Mouse (Mus musculus): ENCODE measurements around the gene 1700066M21Rik. TPM values are rescaled to one million over a fixed set of nuclear protein-coding genes. Genes with fewer than 3 reads are reported as not detected.
A peak's percentile ranks its signal among the peaks of the same experiment; 100 is the strongest.

Gene 1700066M21Rik
- total RNA-seq, 2 experiments from 2014 or later: 21.7 to 23.1 TPM

GRCm38 (mm10) chr1:57390993-57391790, 13.8 kb downstream of the 1700066M21Rik start:
- DNase-seq (ENCODE audit: low spot score in 2 of 2): no peak

- no peak for DNase-seq (ENCODE audit: low spot score in 2 of 2)
Observed at GRCm38 (mm10) chr1:57392417-57392816, 15.0 kb downstream of the 1700066M21Rik start.

GRCm38 (mm10) chr1:57394051-57394450, 16.6 kb downstream of the 1700066M21Rik start:
- peak in 1 of 2 experiments; percentile 64 for DNase-seq (ENCODE audit: low spot score in 2 of 2)

GRCm38 (mm10) chr1:57400321-57400720, 22.9 kb downstream of the 1700066M21Rik start:
- no peak for DNase-seq (ENCODE audit: low spot score in 2 of 2)

- DNase-seq (ENCODE audit: low spot score in 2 of 2): no peak
Observed at GRCm38 (mm10) chr1:57400877-57401276, 23.5 kb downstream of the 1700066M21Rik start.

- no peak for DNase-seq (ENCODE audit: low spot score in 2 of 2)
Observed at GRCm38 (mm10) chr1:57402116-57402515, 24.7 kb downstream of the 1700066M21Rik start.

DNA sequence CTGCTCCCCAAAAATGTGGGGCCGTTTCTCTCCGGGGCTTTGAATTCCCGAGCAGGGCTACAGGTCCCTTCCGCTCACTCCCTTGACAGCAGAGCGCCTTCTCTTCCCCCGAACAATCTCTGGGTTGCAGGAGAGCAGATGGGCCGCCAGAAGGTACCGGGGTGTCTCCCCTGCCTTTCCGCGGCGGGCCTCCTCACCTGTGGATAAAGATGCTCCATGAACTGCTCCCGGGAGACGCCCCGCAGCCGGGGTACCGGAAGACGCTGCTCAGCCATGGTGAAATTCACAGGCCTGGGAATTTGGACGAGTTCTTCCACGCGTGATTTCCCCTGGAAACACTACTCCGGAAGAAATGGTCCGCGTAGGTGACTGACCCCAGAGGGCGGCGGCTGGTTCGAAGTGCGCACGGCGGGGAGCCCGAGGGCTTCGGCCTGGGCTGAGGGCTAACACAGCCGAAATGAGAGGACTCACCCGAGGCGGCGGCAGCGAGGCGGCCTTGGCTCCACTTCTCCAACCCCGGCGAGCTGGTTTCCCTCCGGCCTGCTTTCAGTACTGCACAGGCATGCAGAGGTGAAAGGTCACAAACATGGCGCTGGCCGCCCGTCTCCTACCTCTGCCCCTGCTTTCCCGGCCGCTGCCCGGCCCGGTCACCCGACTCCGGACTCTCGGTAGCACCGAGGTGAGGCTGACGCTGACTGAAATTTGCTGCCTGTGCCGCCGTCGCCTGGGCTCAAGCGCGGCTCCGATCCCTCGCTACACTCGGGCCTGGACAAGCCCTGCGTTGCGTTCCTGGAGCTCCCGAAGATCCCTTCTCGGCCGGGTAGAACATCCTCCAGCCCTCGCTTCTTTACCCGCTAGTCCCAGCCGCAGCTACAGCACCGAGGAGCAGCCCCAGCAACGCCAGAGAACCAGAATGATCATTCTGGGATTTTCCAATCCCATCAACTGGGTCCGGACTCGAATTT, 29.0 kb downstream of the 1700066M21Rik start, which contains the start of the genes Maip1 and Tyw5:
Gene Maip1, plus strand, starts transcription at position 142 of the 965 bp plus-strand sequence.
Gene Tyw5, minus strand, starts transcription at position 915 of the 965 bp plus-strand sequence.
- peak; percentile 73 to 83 for DNase-seq (ENCODE audit: low spot score in 2 of 2)

DNA sequence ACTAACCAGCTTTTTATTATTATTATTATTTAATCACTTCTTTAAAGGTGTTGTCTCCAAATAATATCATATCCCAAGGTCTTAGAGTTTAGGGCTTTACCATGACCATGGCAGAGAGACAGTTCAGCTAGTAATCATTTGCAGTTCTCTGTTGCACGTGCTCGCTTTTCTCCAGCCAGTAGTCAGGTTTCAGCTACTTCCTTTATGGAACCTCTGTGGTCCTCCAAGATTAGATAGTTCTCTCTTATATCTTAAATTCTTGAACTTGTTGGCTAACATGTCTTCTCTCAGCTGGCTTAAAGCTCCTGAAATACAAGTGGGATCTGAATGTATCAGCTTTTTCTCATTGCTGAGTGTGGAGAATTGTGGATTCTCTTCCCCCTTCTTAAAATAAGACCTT, 31.6 kb downstream of the 1700066M21Rik start:
- no peak for DNase-seq (ENCODE audit: low spot score in 2 of 2)

DNA sequence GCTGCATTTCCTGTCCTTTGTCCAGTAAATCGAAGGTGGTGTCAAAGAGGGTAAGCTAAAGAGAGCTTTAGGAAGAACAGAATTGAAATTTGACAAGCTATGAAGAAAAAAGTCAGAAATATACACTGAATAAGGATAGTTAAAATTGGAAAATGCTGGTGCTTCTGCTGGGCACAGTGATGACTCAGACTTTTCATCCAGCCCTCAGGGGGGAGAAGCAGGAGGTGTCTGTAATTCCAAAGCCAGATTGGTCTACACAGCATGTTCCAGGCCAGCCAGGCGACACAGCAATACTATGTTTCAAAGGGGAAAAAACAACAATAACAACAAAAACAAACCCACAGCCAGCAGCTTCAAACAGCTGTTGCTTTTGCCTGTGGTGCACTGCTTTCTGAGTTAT, 36.0 kb downstream of the 1700066M21Rik start:
- DNase-seq (ENCODE audit: low spot score in 2 of 2): no peak

DNA sequence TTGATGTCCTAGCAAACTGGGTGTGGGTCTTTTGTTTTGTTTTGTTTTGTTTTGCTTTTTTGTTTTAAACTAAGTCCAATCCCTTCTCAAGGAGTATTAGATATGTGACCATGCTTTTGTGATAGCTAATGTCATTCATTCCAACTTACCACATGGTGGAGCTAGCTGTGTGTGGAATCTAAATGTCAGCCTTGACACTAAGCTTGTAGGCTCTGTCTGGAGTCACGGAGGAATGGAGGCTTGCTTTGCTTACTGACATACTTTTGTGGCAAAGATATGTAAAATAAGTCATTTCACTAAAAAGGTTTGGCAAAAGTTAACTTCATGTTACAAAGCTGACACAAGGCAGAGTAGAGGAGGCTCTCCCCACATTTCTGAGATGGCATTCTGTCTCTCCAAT, 46.3 kb downstream of the 1700066M21Rik start:
- peak in 1 of 2 experiments; percentile 42 for DNase-seq (ENCODE audit: low spot score in 2 of 2)

- peak; percentile 81 to 98 for DNase-seq (ENCODE audit: low spot score in 2 of 2)
Observed at GRCm38 (mm10) chr1:57428368-57429308, 51.2 kb downstream of the 1700066M21Rik start.

DNA sequence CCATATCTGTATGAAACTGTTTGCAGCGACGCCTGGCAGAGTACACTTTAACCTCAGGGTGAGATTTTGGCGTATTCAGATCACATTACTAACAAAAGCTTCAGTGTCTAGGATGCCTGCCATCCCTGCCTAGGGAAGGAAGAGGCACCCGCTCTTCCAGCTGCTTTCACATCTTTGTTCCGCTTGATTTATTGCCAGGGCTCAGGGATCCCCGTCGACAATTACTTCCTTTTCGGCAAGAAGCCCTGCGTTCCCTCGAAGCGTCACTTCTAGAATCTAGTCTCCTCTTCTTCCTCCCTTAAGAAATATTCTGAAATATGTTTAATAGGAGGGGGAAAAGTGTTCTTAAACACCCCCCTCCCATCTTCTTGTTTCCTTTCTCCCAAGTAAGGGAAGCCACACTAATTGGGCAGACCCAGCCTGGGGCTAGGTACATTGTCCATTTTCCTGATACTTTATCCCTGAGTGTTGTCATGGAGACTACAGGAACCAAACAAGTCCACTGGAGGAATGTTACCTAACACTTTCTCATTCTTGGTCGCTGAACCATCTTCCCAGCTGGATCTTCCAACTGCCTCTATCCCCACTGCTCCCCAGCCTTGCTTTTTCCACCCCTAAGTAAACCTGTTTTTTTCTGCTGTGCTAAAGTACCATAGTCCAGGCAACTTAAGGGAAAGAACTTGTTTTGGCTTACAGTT, 52.5 kb downstream of the 1700066M21Rik start:
- DNase-seq (ENCODE audit: low spot score in 2 of 2): no peak

GRCm38 (mm10) chr1:57433141-57433540, 55.7 kb downstream of the 1700066M21Rik start:
- DNase-seq (ENCODE audit: low spot score in 2 of 2): no peak

Other genes starting within 250 kb of the 1700066M21Rik start
- gene Maip1, start 28.7 kb downstream of the 1700066M21Rik start, total RNA-seq (2021): 10 to 100 TPM; 11.4 to 12.1 TPM
- gene Tyw5, start 29.5 kb downstream of the 1700066M21Rik start, total RNA-seq (2021): 10 to 100 TPM; 18.2 to 20.6 TPM

All from layer of hippocampus, adult 18-20 months (tissue).